ENCODE assay signal across 29 mouse cellular contexts in genomic region chr3:58719461-58720230, GRCm38 (mm10). TPM values are rescaled to one million over a fixed set of nuclear protein-coding genes. Genes with fewer than 3 reads are reported as not detected.
A peak's percentile ranks its signal among the peaks of the same experiment; 100 is the strongest.
DNase-seq lines count a peak whose midpoint lies in the region; ATAC-seq and TF ChIP-seq lines count a peak whose summit lies in the region.
"Had no signal": no experiment of that assay in that cellular context is flagged by ENCODE, and none has a peak within 500 bp of the region (broad histone marks: within the 10 kb centered on the region; RNA-seq: fewer than 3 reads in every experiment).

No protein-coding gene starts in this region.

- no peaks in the 10 kb centered on the region for H3K4me1 ChIP-seq in hindbrain, embryonic 11.5 days (replicated peaks; ENCODE audit: control insufficient read depth, insufficient read depth, low read length)
- no peaks in the 10 kb centered on the region for H3K4me1 ChIP-seq in hindbrain, postnatal 0 days (ENCODE audit: insufficient read depth, low read length)
- H3K4me1 ChIP-seq in liver, adult 2 months (ENCODE audit: control insufficient read depth, insufficient read depth, low read length) = no peaks in the 10 kb centered on the region; the same call in 1 of the 2 replicates
- no peaks in the 10 kb centered on the region for H3K4me1 ChIP-seq in liver, postnatal 0 days (ENCODE audit: insufficient read depth)
- H3K4me1 ChIP-seq: embryonic facial prominence, embryonic 12.5 days; forebrain, embryonic 15.5 days; limb, embryonic 12.5 days; midbrain, embryonic 12.5 days had no signal

- no peak overlapping the region for H3K4me3 ChIP-seq in hindbrain, embryonic 11.5 days (ENCODE audit: low read depth, low read length)
- no peak overlapping the region for H3K4me3 ChIP-seq in hindbrain, postnatal 0 days (ENCODE audit: low read length)
- no peak overlapping the region for H3K4me3 ChIP-seq in liver, adult 2 months (ENCODE audit: insufficient read depth, low read depth, low read length)
- no peak overlapping the region for H3K4me3 ChIP-seq in liver, postnatal 0 days (ENCODE audit: low read depth, low read length)
- H3K4me3 ChIP-seq: embryonic facial prominence, embryonic 12.5 days; forebrain, embryonic 15.5 days; hindbrain, embryonic 10.5 days; limb, embryonic 12.5 days; midbrain, embryonic 12.5 days had no signal

- no peaks in the 10 kb centered on the region for H3K36me3 ChIP-seq in hindbrain, embryonic 11.5 days (ENCODE audit: control insufficient read depth, insufficient read depth, low read length)
- no peaks in the 10 kb centered on the region for H3K36me3 ChIP-seq in hindbrain, postnatal 0 days (ENCODE audit: insufficient read depth, low read length)
- no peaks in the 10 kb centered on the region for H3K36me3 ChIP-seq in liver, adult 2 months (ENCODE audit: control insufficient read depth, insufficient read depth, low read length)
- no peaks in the 10 kb centered on the region for H3K36me3 ChIP-seq in liver, postnatal 0 days (replicated peaks; ENCODE audit: insufficient read depth, low read length)
- H3K36me3 ChIP-seq: embryonic facial prominence, embryonic 12.5 days; forebrain, embryonic 15.5 days; hindbrain, embryonic 10.5 days; limb, embryonic 12.5 days; midbrain, embryonic 12.5 days had no signal

- WGBS in hindbrain, embryonic 11.5 days = 68% methylated on average over 9 of the region's 9 CpGs
- 55% methylated on average over 9 of the region's 9 CpGs for WGBS in hindbrain, postnatal 0 days
- WGBS in liver, adult 2 months = 38% methylated on average over 9 of the region's 9 CpGs
- 67% methylated on average over 9 of the region's 9 CpGs for WGBS in liver, postnatal 0 days (ENCODE audit: insufficient replicate concordance)

- no peaks in the 10 kb centered on the region for H3K9me3 ChIP-seq in hindbrain, embryonic 11.5 days (ENCODE audit: control insufficient read depth, low read length)
- H3K9me3 ChIP-seq in hindbrain, postnatal 0 days (ENCODE audit: low read length) = peaks cover 4% of the 10 kb centered on the region; the same call in 1 of the 2 replicates
- 0 out of 2 replicates have a peak, but pooled peaks cover 8% of the 10 kb centered on the region for H3K9me3 ChIP-seq in liver, postnatal 0 days (ENCODE audit: low read length)
- H3K9me3 ChIP-seq: forebrain, embryonic 15.5 days; midbrain, embryonic 12.5 days had no signal

- no peak overlapping the region for H3K9ac ChIP-seq in hindbrain, embryonic 11.5 days (ENCODE audit: low read depth, low read length)
- H3K9ac ChIP-seq in hindbrain, postnatal 0 days (replicated peaks; ENCODE audit: low read length) = no peak overlapping the region
- no peak overlapping the region for H3K9ac ChIP-seq in liver, adult 2 months (ENCODE audit: low read depth, low read length)
- no peak overlapping the region for H3K9ac ChIP-seq in liver, postnatal 0 days (replicated peaks)
- H3K9ac ChIP-seq: embryonic facial prominence, embryonic 12.5 days; forebrain, embryonic 15.5 days; limb, embryonic 12.5 days; midbrain, embryonic 12.5 days had no signal

- H3K27me3 ChIP-seq in hindbrain, embryonic 11.5 days (ENCODE audit: control insufficient read depth, insufficient read depth, low read length) = no peaks in the 10 kb centered on the region
- no peaks in the 10 kb centered on the region for H3K27me3 ChIP-seq in hindbrain, postnatal 0 days (ENCODE audit: insufficient read depth, low read length)
- H3K27me3 ChIP-seq in liver, adult 2 months (ENCODE audit: control insufficient read depth, insufficient read depth, low read length) = no peaks in the 10 kb centered on the region
- H3K27me3 ChIP-seq in liver, postnatal 0 days (ENCODE audit: insufficient read depth, low read length) = no peaks in the 10 kb centered on the region
- H3K27me3 ChIP-seq: CH12.LX; embryonic facial prominence, embryonic 12.5 days; forebrain, embryonic 15.5 days; limb, embryonic 12.5 days; midbrain, embryonic 12.5 days had no signal

- no peak for TF ChIP-seq EP300 in liver, postnatal 0 days (IDR thresholded peaks at IDR 0.05; ENCODE audit: low read depth)

- H3K4me2 ChIP-seq in hindbrain, embryonic 11.5 days (replicated peaks; ENCODE audit: low read depth, low read length) = no peak overlapping the region
- no peak overlapping the region for H3K4me2 ChIP-seq in hindbrain, postnatal 0 days (ENCODE audit: low read depth, low read length)
- H3K4me2 ChIP-seq in liver, postnatal 0 days (ENCODE audit: low read depth, low read length) = no peak overlapping the region
- H3K4me2 ChIP-seq: embryonic facial prominence, embryonic 12.5 days; forebrain, embryonic 15.5 days; limb, embryonic 12.5 days; liver, embryonic 11.5 days; midbrain, embryonic 12.5 days had no signal

- TF ChIP-seq POLR2A in liver, adult 2 months (IDR thresholded peaks at IDR 0.05; ENCODE audit: extremely low read depth, insufficient read depth, low read length) = no peak

- no peak for TF ChIP-seq CTCF in hindbrain, postnatal 0 days (IDR thresholded peaks at IDR 0.05; ENCODE audit: low read depth)
- TF ChIP-seq CTCF in liver, adult 2 months (IDR thresholded peaks at IDR 0.05; ENCODE audit: low read depth, low read length) = no peak
- no peak for TF ChIP-seq CTCF in liver, postnatal 0 days (IDR thresholded peaks at IDR 0.05; ENCODE audit: low read depth)

- ATAC-seq in hindbrain, embryonic 11.5 days (ENCODE audit: low FRiP score) = no peak
- ATAC-seq in hindbrain, postnatal 0 days = no peak
- ATAC-seq in liver, postnatal 0 days = no peak
- ATAC-seq: activated CD4-positive, CD25-positive, alpha-beta regulatory T cell, adult 4 months; forebrain, embryonic 15.5 days; intestine, embryonic 16.5 days had no signal

- no peaks in the 10 kb centered on the region for H3K79me2 ChIP-seq in liver, adult 2 months (ENCODE audit: control insufficient read depth, insufficient read depth, low read length)

- peak; percentile 63 for DNase-seq in adrenal gland, adult 2 months
- DNase-seq in adrenal gland, adult 18-20 months (ENCODE audit: low spot score in 2 of 2) = no peak
- peak; percentile 8 for DNase-seq in hindbrain, embryonic 11.5 days (ENCODE audit: low spot score)
- no peak for DNase-seq in hindbrain, postnatal 0 days (ENCODE audit: low spot score)
- DNase-seq in liver, adult 2 months (ENCODE audit: extremely low read depth, low read depth, low spot score) = peak; percentile 47
- DNase-seq in liver, postnatal 0 days = no peak
- DNase-seq in telencephalon, adult 2 months (ENCODE audit: low read depth, low spot score) = peak; percentile 40
- no peak for DNase-seq in thymus, postnatal 14 days
- DNase-seq: cerebellum, adult 11-12 months; cerebellum, adult 9-11 months; embryo, embryonic 11 days; heart, postnatal 14 days; kidney, adult 8-10 months; kidney, postnatal 4 days; lung, postnatal 36 days; right cerebral cortex, adult 18-20 months; spleen, adult 18-20 months; thymus, adult 18-20 months; thymus, postnatal 36 days had no signal

- no peak overlapping the region for H3K27ac ChIP-seq in hindbrain, embryonic 11.5 days (ENCODE audit: low read depth, low read length)
- no peak overlapping the region for H3K27ac ChIP-seq in hindbrain, postnatal 0 days
- no peak overlapping the region for H3K27ac ChIP-seq in liver, adult 2 months (replicated peaks; ENCODE audit: insufficient read depth, low read depth, low read length)
- H3K27ac ChIP-seq in liver, postnatal 0 days (ENCODE audit: low read depth) = no peak overlapping the region
- H3K27ac ChIP-seq: embryonic facial prominence, embryonic 12.5 days; forebrain, embryonic 15.5 days; hindbrain, embryonic 10.5 days; kidney, postnatal 0 days; limb, embryonic 12.5 days; midbrain, embryonic 12.5 days had no signal

RNA-seq across cellular contexts. Expression of gene Siah2, which starts 27.4 kb away (rescaled TPM):
- 10 to 100 TPM; 14.4 to 28.6 TPM for total RNA-seq in adrenal gland, adult 2 months (2021)
- polyA plus RNA-seq in adrenal gland, adult 2 months (2012; rRNA removed) = 36.0 and 52.3 TPM in 2 replicates
- total RNA-seq in adrenal gland, adult 18-20 months (2021) = 10 to 100 TPM; 19.8 to 29.9 TPM
- 4.9 and 6.8 TPM in 2 replicates for polyA plus RNA-seq in hindbrain, embryonic 11.5 days (2014; fragmentation: Nextera tagmentation; extraction: Ambion mirVana)
- 22.5 and 29.4 TPM in 2 replicates for total RNA-seq in hindbrain, postnatal 0 days (2014; rRNA removed)
- 11.9 and 13.4 TPM in 2 replicates for polyA plus RNA-seq in hindbrain, postnatal 0 days (2015; fragmentation: Nextera tagmentation; extraction: Ambion mirVana)
- total RNA-seq in liver, adult 2 months (2014; rRNA removed) = 9.6 and 14.6 TPM in 2 replicates
- 29.4 and 30.2 TPM in 2 replicates for polyA plus RNA-seq in liver, adult 2 months (2012; rRNA removed)
- polyA plus RNA-seq in liver, postnatal 0 days (2015; fragmentation: Nextera tagmentation; extraction: Ambion mirVana) = 7.1 and 8.6 TPM in 2 replicates

Comparison
In these comparisons a context has a peak if more than half of its experiments do, and no peak if none do; other contexts are left out.
1. DNase-seq: peak in adrenal gland, adult 2 months (single experiment), hindbrain, embryonic 11.5 days (single experiment), liver, adult 2 months (single experiment) and telencephalon, adult 2 months (single experiment); none in adrenal gland, adult 18-20 months (0 of 2), hindbrain, postnatal 0 days (single experiment), liver, postnatal 0 days (single experiment) and thymus, postnatal 14 days (single experiment).